Mouse (Mus musculus): ENCODE results near the gene Prps1. TPM values are rescaled to one million over a fixed set of nuclear protein-coding genes. Genes with fewer than 3 reads are reported as not detected.
"Not testable (repeated sequence)": the region's sequence is repeated elsewhere in the genome, so short reads cannot be mapped to it uniquely, and the experiment has no call there.

Prps1 gene
- 57.8 and 70.9 TPM in 2 replicates for polyA plus RNA-seq (2012; rRNA removed)

GRCm38 (mm10) chrX:140456279-140456731, at the start of gene Prps1:
Prps1 (plus strand) TSS chrX:140456613.
- peak; percentile 52 to 90 for DNase-seq (ENCODE audit: extremely low spot score in 1 of 2, low spot score in 1 of 2)

- no peak for DNase-seq (ENCODE audit: extremely low spot score in 1 of 2, low spot score in 1 of 2)
Observed at GRCm38 (mm10) chrX:140407593-140407992, 48.8 kb upstream of the Prps1 start.

GRCm38 (mm10) chrX:140418467-140418866, 37.9 kb upstream of the Prps1 start:
- DNase-seq (ENCODE audit: extremely low spot score in 1 of 2, low spot score in 1 of 2) = peak; percentile 54 to 57

GRCm38 (mm10) chrX:140427124-140427523, 29.3 kb upstream of the Prps1 start:
- DNase-seq (ENCODE audit: extremely low spot score in 1 of 2, low spot score in 1 of 2) = no peak

GRCm38 (mm10) chrX:140428252-140428651, 28.2 kb upstream of the Prps1 start:
- DNase-seq (ENCODE audit: extremely low spot score in 1 of 2, low spot score in 1 of 2) = no peak

- DNase-seq (ENCODE audit: extremely low spot score in 1 of 2, low spot score in 1 of 2) = no peak
Observed at GRCm38 (mm10) chrX:140429985-140430384, 26.4 kb upstream of the Prps1 start.

GRCm38 (mm10) chrX:140430506-140430905, 25.9 kb upstream of the Prps1 start:
- no peak for DNase-seq (ENCODE audit: extremely low spot score in 1 of 2, low spot score in 1 of 2)

GRCm38 (mm10) chrX:140431981-140432380, 24.4 kb upstream of the Prps1 start:
- DNase-seq (ENCODE audit: extremely low spot score in 1 of 2, low spot score in 1 of 2) = no peak

- DNase-seq (ENCODE audit: extremely low spot score in 1 of 2, low spot score in 1 of 2) = no peak
Observed at GRCm38 (mm10) chrX:140432786-140433185, 23.6 kb upstream of the Prps1 start.

- no peak for DNase-seq (ENCODE audit: extremely low spot score in 1 of 2, low spot score in 1 of 2)
Observed at GRCm38 (mm10) chrX:140437906-140438305, 18.5 kb upstream of the Prps1 start.

- no peak for DNase-seq (ENCODE audit: extremely low spot score in 1 of 2, low spot score in 1 of 2)
Observed at GRCm38 (mm10) chrX:140445551-140445950, 10.9 kb upstream of the Prps1 start.

- no peak for DNase-seq (ENCODE audit: extremely low spot score in 1 of 2, low spot score in 1 of 2)
Observed at GRCm38 (mm10) chrX:140450071-140450470, 6.3 kb upstream of the Prps1 start.

- peak in 1 of 2 experiments; percentile 9 for DNase-seq (ENCODE audit: extremely low spot score in 1 of 2, low spot score in 1 of 2)
Observed at GRCm38 (mm10) chrX:140456751-140457491, 508 bp downstream of the Prps1 start.

GRCm38 (mm10) chrX:140457502-140457901, 1.1 kb downstream of the Prps1 start:
- no peak for DNase-seq (ENCODE audit: extremely low spot score in 1 of 2, low spot score in 1 of 2)

- no peak for DNase-seq (ENCODE audit: extremely low spot score in 1 of 2, low spot score in 1 of 2)
Observed at GRCm38 (mm10) chrX:140478231-140478630, 21.8 kb downstream of the Prps1 start.

- DNase-seq (ENCODE audit: extremely low spot score in 1 of 2, low spot score in 1 of 2) = peak in 1 of 2 experiments; percentile 45
Observed at GRCm38 (mm10) chrX:140479171-140479570, 22.8 kb downstream of the Prps1 start.

- no peak for DNase-seq (ENCODE audit: extremely low spot score in 1 of 2, low spot score in 1 of 2)
Observed at GRCm38 (mm10) chrX:140489174-140489573, 32.8 kb downstream of the Prps1 start.

- DNase-seq (ENCODE audit: extremely low spot score in 1 of 2, low spot score in 1 of 2) = no peak
Observed at GRCm38 (mm10) chrX:140490203-140490602, 33.8 kb downstream of the Prps1 start.

- peak in 1 of 2 experiments; percentile 63 for DNase-seq (ENCODE audit: extremely low spot score in 1 of 2, low spot score in 1 of 2)
Observed at GRCm38 (mm10) chrX:140491884-140492571, 35.6 kb downstream of the Prps1 start.

- DNase-seq (ENCODE audit: extremely low spot score in 1 of 2, low spot score in 1 of 2) = no peak
Observed at GRCm38 (mm10) chrX:140493527-140494029, 37.2 kb downstream of the Prps1 start.

GRCm38 (mm10) chrX:140494170-140494569, 37.8 kb downstream of the Prps1 start:
- DNase-seq (ENCODE audit: extremely low spot score in 1 of 2, low spot score in 1 of 2) = no peak

GRCm38 (mm10) chrX:140498431-140498830, 42.0 kb downstream of the Prps1 start:
- DNase-seq (ENCODE audit: extremely low spot score in 1 of 2, low spot score in 1 of 2) = not testable (repeated sequence)
